19 mouse cellular contexts compared by ENCODE assay signal in the genomic region with DNA sequence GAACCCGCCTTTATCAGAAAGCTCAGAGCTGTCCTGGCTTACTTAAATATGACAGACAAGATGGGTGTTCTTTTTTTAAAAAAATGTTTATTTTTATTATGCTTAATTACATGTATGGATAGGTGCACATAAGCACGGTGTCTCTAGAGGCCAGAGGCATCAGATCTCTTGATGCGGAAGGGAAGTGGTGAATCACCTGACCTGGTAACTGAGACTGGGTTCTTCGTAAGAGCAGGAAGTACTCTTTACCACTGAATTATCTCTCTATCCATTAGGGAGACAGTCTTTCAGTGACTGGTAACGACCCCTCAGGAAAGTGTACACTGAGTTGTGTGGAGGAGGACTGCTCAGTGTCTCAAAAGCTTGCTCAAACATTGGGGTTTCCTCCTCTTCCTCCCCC. TPM values are rescaled to one million over a fixed set of nuclear protein-coding genes. Genes with fewer than 3 reads are reported as not detected.
DNase-seq lines count a peak whose midpoint lies in the region; ATAC-seq and TF ChIP-seq lines count a peak whose summit lies in the region.
"Had no signal": no experiment of that assay in that cellular context is flagged by ENCODE, and none has a peak within 500 bp of the region (broad histone marks: within the 10 kb centered on the region; RNA-seq: fewer than 3 reads in every experiment).

No protein-coding gene starts in this region.

- H3K4me2 ChIP-seq in hindbrain, postnatal 0 days (ENCODE audit: low read depth, low read length), result no peak overlapping the region
- no peak overlapping the region for H3K4me2 ChIP-seq in kidney, embryonic 15.5 days
- H3K4me2 ChIP-seq: embryonic facial prominence, embryonic 12.5 days; forebrain, embryonic 15.5 days; limb, embryonic 12.5 days; liver, embryonic 12.5 days; lung, embryonic 14.5 days; midbrain, embryonic 13.5 days had no signal

- H3K27ac ChIP-seq in hindbrain, postnatal 0 days, result no peak overlapping the region
- no peak overlapping the region for H3K27ac ChIP-seq in kidney, embryonic 15.5 days
- H3K27ac ChIP-seq: embryonic facial prominence, embryonic 12.5 days; forebrain, embryonic 15.5 days; hindbrain, embryonic 10.5 days; limb, embryonic 12.5 days; liver, embryonic 12.5 days; midbrain, embryonic 13.5 days had no signal

- no peak overlapping the region for H3K4me3 ChIP-seq in hindbrain, postnatal 0 days (ENCODE audit: low read length)
- no peak overlapping the region for H3K4me3 ChIP-seq in kidney, embryonic 15.5 days (replicated peaks)
- H3K4me3 ChIP-seq: embryonic facial prominence, embryonic 12.5 days; forebrain, embryonic 15.5 days; hindbrain, embryonic 10.5 days; limb, embryonic 12.5 days; liver, embryonic 12.5 days; midbrain, embryonic 13.5 days had no signal

- 85% methylated on average over 5 of the region's 5 CpGs for WGBS in hindbrain, postnatal 0 days
- WGBS in kidney, embryonic 15.5 days, result 65% methylated on average over 5 of the region's 5 CpGs

- no peaks in the 10 kb centered on the region for H3K36me3 ChIP-seq in hindbrain, postnatal 0 days (ENCODE audit: insufficient read depth, low read length)
- H3K36me3 ChIP-seq in kidney, embryonic 15.5 days, result no peaks in the 10 kb centered on the region
- H3K36me3 ChIP-seq: embryonic facial prominence, embryonic 12.5 days; forebrain, embryonic 15.5 days; hindbrain, embryonic 10.5 days; limb, embryonic 12.5 days; liver, embryonic 12.5 days; midbrain, embryonic 13.5 days had no signal

- no peak for TF ChIP-seq CTCF in hindbrain, postnatal 0 days (IDR thresholded peaks at IDR 0.05; ENCODE audit: low read depth)

- DNase-seq in spleen, postnatal 36 days (ENCODE audit: low spot score in 2 of 2), result peak; percentile 47 to 53
- no peak for DNase-seq in spleen, postnatal 10 days (ENCODE audit: low spot score in 2 of 2)
- DNase-seq in natural killer cell, adult 2 months (ENCODE audit: low spot score in 2 of 2), result peak; percentile 20 to 51
- no peak for DNase-seq in hindbrain, postnatal 0 days (ENCODE audit: low spot score)
- DNase-seq: adrenal gland, adult 8-10 months; cerebellum, adult 9-11 months; gastrocnemius, postnatal 36 days; lung, embryonic 14.5 days; spleen, adult 18-20 months had no signal

- H3K9ac ChIP-seq in hindbrain, postnatal 0 days (replicated peaks; ENCODE audit: low read length), result no peak overlapping the region
- H3K9ac ChIP-seq in kidney, embryonic 15.5 days, result no peak overlapping the region
- H3K9ac ChIP-seq: embryonic facial prominence, embryonic 12.5 days; forebrain, embryonic 15.5 days; limb, embryonic 12.5 days; liver, embryonic 12.5 days; lung, embryonic 14.5 days; midbrain, embryonic 13.5 days had no signal

- H3K27me3 ChIP-seq in hindbrain, postnatal 0 days (ENCODE audit: insufficient read depth, low read length), result no peaks in the 10 kb centered on the region
- H3K27me3 ChIP-seq in kidney, embryonic 15.5 days, result no peaks in the 10 kb centered on the region
- H3K27me3 ChIP-seq: embryonic facial prominence, embryonic 12.5 days; forebrain, embryonic 15.5 days; limb, embryonic 12.5 days; liver, embryonic 12.5 days; midbrain, embryonic 13.5 days had no signal

- no peaks in the 10 kb centered on the region; the same call in 1 of the 2 replicates for H3K4me1 ChIP-seq in hindbrain, postnatal 0 days (ENCODE audit: insufficient read depth, low read length)
- peaks cover 22% of the 10 kb centered on the region for H3K4me1 ChIP-seq in kidney, embryonic 15.5 days

- peak; percentile 100 for ATAC-seq in CD4-positive, CD25-positive, alpha-beta regulatory T cell, adult 4 months
- peak; percentile 83 for ATAC-seq in granulocyte monocyte progenitor cell, adult 5-6 weeks (replicated peaks; ENCODE audit: poor library complexity, severe bottlenecking)
- no peak for ATAC-seq in hindbrain, postnatal 0 days
- ATAC-seq in erythroid progenitor cell, adult 5-6 weeks (replicated peaks; ENCODE audit: low FRiP score, poor library complexity, severe bottlenecking), result no peak
- no peak for ATAC-seq in kidney, embryonic 15.5 days (replicated peaks; ENCODE audit: low FRiP score)
- ATAC-seq: forebrain, embryonic 15.5 days; liver, embryonic 12.5 days; midbrain, embryonic 13.5 days had no signal

- H3K9me3 ChIP-seq in hindbrain, postnatal 0 days (ENCODE audit: low read length), result no peaks in the 10 kb centered on the region
- H3K9me3 ChIP-seq in kidney, embryonic 15.5 days (replicated peaks), result no peaks in the 10 kb centered on the region
- H3K9me3 ChIP-seq: embryonic facial prominence, embryonic 12.5 days; forebrain, embryonic 15.5 days; hindbrain, embryonic 10.5 days; limb, embryonic 12.5 days; liver, embryonic 12.5 days; midbrain, embryonic 13.5 days had no signal

RNA-seq across cellular contexts. Expression of a gene that starts 58.4 kb away (rescaled TPM):
- 10 to 100 TPM; 15.5 to 22.4 TPM for polyA plus RNA-seq in CD4-positive, CD25-positive, alpha-beta regulatory T cell, adult 4 months (2017; shearing (Covaris generic))
- 112 and 113 TPM in 2 replicates for total RNA-seq in granulocyte monocyte progenitor cell, adult 5-6 weeks (2014; fragmentation: Nextera tagmentation)
- 97.9 and 112 TPM in 2 replicates for total RNA-seq in granulocyte monocyte progenitor cell, adult 5-6 weeks (2017)
- total RNA-seq in hindbrain, postnatal 0 days (2014; rRNA removed), result 91.5 and 99.1 TPM in 2 replicates
- 10.2 and 11.4 TPM in 2 replicates for polyA plus RNA-seq in hindbrain, postnatal 0 days (2015; fragmentation: Nextera tagmentation; extraction: Ambion mirVana)
- total RNA-seq in erythroid progenitor cell, adult 5-6 weeks (2015; ENCODE audit: low replicate concordance), result 19.8 and 24.7 TPM in 2 replicates
- 8.8 and 18.0 TPM in 2 replicates for total RNA-seq in erythroid progenitor cell, adult 5-6 weeks (2017; ENCODE audit: low replicate concordance)
- 12.3 and 13.3 TPM in 2 replicates for polyA plus RNA-seq in kidney, embryonic 15.5 days (2015; fragmentation: Nextera tagmentation; extraction: Ambion mirVana)

Comparison
In these comparisons a context has a peak if more than half of its experiments do, and no peak if none do; other contexts are left out.
1. DNase-seq: peak in spleen, postnatal 36 days (2 of 2) and natural killer cell, adult 2 months (2 of 2); none in spleen, postnatal 10 days (0 of 2) and hindbrain, postnatal 0 days (single experiment).
2. ATAC-seq: peak in CD4-positive, CD25-positive, alpha-beta regulatory T cell, adult 4 months (single experiment) and granulocyte monocyte progenitor cell, adult 5-6 weeks (single experiment); none in hindbrain, postnatal 0 days (single experiment), erythroid progenitor cell, adult 5-6 weeks (single experiment) and kidney, embryonic 15.5 days (single experiment).